Mouse (Mus musculus) liver, embryonic 16.5 days (tissue): ENCODE measurements around the gene Tbcc. TPM values are rescaled to one million over a fixed set of nuclear protein-coding genes. Genes with fewer than 3 reads are reported as not detected.

ENCODE experiments used
- ATAC-seq: fragments of 200-750 bp; cut with Nextera tagmentation; 2 replicates; pipeline ENCODE4 v1.8.0; 2017; ENCODE audit warnings: low read depth, mild to moderate bottlenecking, moderate number of reproducible peaks, moderate library complexity
- H3K27ac ChIP-seq: fragments of 300-500 bp; sonication (generic); 2 replicates; pipeline ENCODE4 v1.5.1; 2014; ENCODE audit warnings: mild to moderate bottlenecking, low read length
- H3K27me3 ChIP-seq: fragments of 300-500 bp; sonication (generic); 2 replicates; pipeline ENCODE4 v1.6.1; 2014; ENCODE audit warnings: low read depth, low read length, mixed read lengths; ENCODE audit not compliant: control insufficient read depth, insufficient read depth
- H3K36me3 ChIP-seq: fragments of 300-500 bp; sonication (generic); 2 replicates; pipeline ENCODE4 v1.6.1; 2014; ENCODE audit warnings: mild to moderate bottlenecking; ENCODE audit not compliant: control insufficient read depth, insufficient read depth
- H3K4me1 ChIP-seq: fragments of 300-500 bp; sonication (generic); 2 replicates; pipeline ENCODE4 v1.6.1; 2014; ENCODE audit warnings: low read depth, low read length, mixed read lengths; ENCODE audit not compliant: control insufficient read depth
- H3K4me2 ChIP-seq: fragments of 300-500 bp; sonication (generic); 2 replicates; pipeline ENCODE4 v1.6.1; 2014; ENCODE audit warnings: low read depth, low read length, mixed read lengths
- H3K4me3 ChIP-seq: fragments of 300-500 bp; sonication (generic); 2 replicates; pipeline ENCODE4 v1.5.1; 2014; ENCODE audit warnings: low read depth, mild to moderate bottlenecking, low read length
- H3K9ac ChIP-seq: fragments of 300-500 bp; sonication (generic); 2 replicates; pipeline ENCODE4 v1.6.1; 2014; ENCODE audit warnings: low read depth, low read length
- H3K9me3 ChIP-seq: fragments of 300-500 bp; sonication (generic); replicated peaks from 2 replicates; pipeline ENCODE4 v1.6.1; 2016; ENCODE audit warnings: low read length; ENCODE audit not compliant: control insufficient read depth
- WGBS: fragments of 180-500 bp; shearing (Covaris S2); extraction: QIAGEN DNeasy Blood & Tissue Kit; methylation state at CpG from one replicate; pipeline ENCODE4 v1.1.7; 2014; ENCODE audit not compliant: insufficient replicate concordance; 5-methylcytosine and 5-hydroxymethylcytosine counted together
- polyA plus RNA-seq: library from polyadenylated mRNA; unstranded; fragments of >200 nt; fragmentation: Nextera tagmentation; extraction: Ambion mirVana; gene quantifications from 2 replicates; pipeline ENCODE4 v1.2.1, GENCODE M21; 2015

Tbcc gene
- polyA plus RNA-seq, 1 experiment from 2014 or later, result 15.5 TPM

GRCm38 (mm10) chr17:46932961-46933360, 42.5 kb downstream of the Tbcc start:
- no peak overlapping the region for H3K4me2 ChIP-seq
- no peak for ATAC-seq
- H3K36me3 ChIP-seq, result peaks cover 50% of the 10 kb centered on the region
- H3K9me3 ChIP-seq, result no peaks in the 10 kb centered on the region
- no peaks in the 10 kb centered on the region for H3K27me3 ChIP-seq
- no peak overlapping the region for H3K27ac ChIP-seq
- WGBS, result 84% methylated on average over 5 of the region's 5 CpGs
- peaks cover 5% of the 10 kb centered on the region; the same call in 1 of the 2 replicates for H3K4me1 ChIP-seq
- H3K4me3 ChIP-seq, result no peak overlapping the region
- H3K9ac ChIP-seq, result no peak overlapping the region

- Histone ChIP-seq H3K36me3 (peaks cover 56% of the 10 kb centered on the region), H3K27me3 (no peaks in the 10 kb centered on the region), H3K9ac (no peak overlapping the region), H3K9me3 (no peaks in the 10 kb centered on the region), H3K4me3 (no peak overlapping the region), H3K27ac (no peak overlapping the region), H3K4me1 (peaks cover 5% of the 10 kb centered on the region; the same call in 1 of the 2 replicates), H3K4me2 (no peak overlapping the region)
- no peak for ATAC-seq
- 80% methylated on average over 19 of the region's 19 CpGs for WGBS
These were observed 43.3 kb downstream of the Tbcc start for GRCm38 (mm10) chr17:46933557-46934348.

GRCm38 (mm10) chr17:46940461-46940860, 50.0 kb downstream of the Tbcc start:
- 82% methylated on average over 8 of the region's 8 CpGs for WGBS
- Histone ChIP-seq H3K4me2 (no peak overlapping the region), H3K9me3 (no peaks in the 10 kb centered on the region), H3K27ac (no peak overlapping the region), H3K9ac (no peak overlapping the region), H3K27me3 (no peaks in the 10 kb centered on the region), H3K36me3 (peaks cover 63% of the 10 kb centered on the region), H3K4me1 (no peaks in the 10 kb centered on the region), H3K4me3 (no peak overlapping the region)
- ATAC-seq, result no peak

Other genes starting within 250 kb of the Tbcc start
- gene Klc4, start 244.7 kb upstream of the Tbcc start, polyA plus RNA-seq, result 10.0 and 12.2 TPM in 2 replicates
- 58.1 and 67.0 TPM in 2 replicates for gene Mrpl2, start 244.5 kb upstream of the Tbcc start, polyA plus RNA-seq
- 10.7 and 11.6 TPM in 2 replicates for gene Cul7, start 240.3 kb upstream of the Tbcc start, polyA plus RNA-seq
- gene Rrp36, start 216.3 kb upstream of the Tbcc start, polyA plus RNA-seq, result 17.4 and 18.9 TPM in 2 replicates
- 50.1 and 50.6 TPM in 2 replicates for gene Mea1, start 211.9 kb upstream of the Tbcc start, polyA plus RNA-seq
- 51.6 and 52.0 TPM in 2 replicates for gene Klhdc3, start 209.8 kb upstream of the Tbcc start, polyA plus RNA-seq
- 25.5 and 28.7 TPM in 2 replicates for gene Ppp2r5d, start 185.6 kb upstream of the Tbcc start, polyA plus RNA-seq
- gene Pex6, start 179.2 kb upstream of the Tbcc start, polyA plus RNA-seq, result 8.1 and 10.4 TPM in 2 replicates
- 112 and 152 TPM in 2 replicates for gene Gnmt, start 161.5 kb upstream of the Tbcc start, polyA plus RNA-seq
- gene Cnpy3, start 138.5 kb upstream of the Tbcc start, polyA plus RNA-seq, result 24.7 TPM in 2 replicates
- gene Ptcra, start 127.0 kb upstream of the Tbcc start, polyA plus RNA-seq, result 0.13 and 0.16 TPM in 2 replicates
- 56.1 and 56.6 TPM in 2 replicates for gene 2310039H08Rik, start 118.0 kb upstream of the Tbcc start, polyA plus RNA-seq
- 68.9 and 72.2 TPM in 2 replicates for gene Rpl7l1, start 108.0 kb upstream of the Tbcc start, polyA plus RNA-seq
- gene Bicral, start 32.2 kb upstream of the Tbcc start, polyA plus RNA-seq, result 2.4 and 2.5 TPM in 2 replicates
- not detected in 2 replicates for gene Prph2, start 19.8 kb downstream of the Tbcc start, polyA plus RNA-seq
- gene Ubr2, start 119.9 kb downstream of the Tbcc start, polyA plus RNA-seq, result 8.6 and 9.5 TPM in 2 replicates